Mouse (Mus musculus) thymus, adult 2 months (tissue): ENCODE results near the gene Mdga1.

Experiments used
- CTCF ChIP-seq: fragments of 200-500 bp; IDR thresholded peaks from 2 replicates; pipeline ENCODE4 v1.5.1; 2012; ENCODE audit warnings: mild to moderate bottlenecking, control low read depth, low read length, moderate library complexity, borderline replicate concordance; ENCODE audit not compliant: control insufficient read depth, poor library complexity, insufficient read depth; ENCODE audit errors: extremely low read depth
- POLR2A ChIP-seq: fragments of 200-500 bp; IDR thresholded peaks from 2 replicates; pipeline ENCODE4 v1.6.1; 2012; ENCODE audit warnings: mild to moderate bottlenecking, low read length, control low read depth, moderate library complexity; ENCODE audit not compliant: control insufficient read depth, poor library complexity, insufficient read depth; ENCODE audit errors: extremely low read depth

GRCm38 (mm10) chr17:29895566-29895965, 74.3 kb downstream of the Mdga1 start:
- no peak for TF ChIP-seq CTCF
- TF ChIP-seq POLR2A: no peak
